Mouse (Mus musculus) MEL (cell line): Measurements from ENCODE around the gene Igsf9b. TPM values are rescaled to one million over a fixed set of nuclear protein-coding genes. Genes with fewer than 3 reads are reported as not detected.

Experiments
- DNase-seq: peaks from one replicate; pipeline ENCODE4 v3.0.0; 2011; ENCODE audit warnings: low read depth, low spot score
- H3K27ac ChIP-seq: 2 replicates; pipeline ENCODE4 v1.5.1; 2012; ENCODE audit warnings: low read depth, mild to moderate bottlenecking, control low read depth, low read length, moderate library complexity; ENCODE audit not compliant: control insufficient read depth
- H3K27me3 ChIP-seq, 2 experiments: fragments of 150-350 bp in 1 of 2; sonication (generic) in 1 of 2; 2 replicates each; pipeline ENCODE4 v1.6.1; 2012; ENCODE audit warnings: low read length in 2 of 2, mild to moderate bottlenecking in 2 of 2, improper control_type of control experiment in 1 of 2, moderate library complexity in 1 of 2; ENCODE audit not compliant: insufficient read depth in 2 of 2, control insufficient read depth in 1 of 2
- H3K36me3 ChIP-seq, 2 experiments: 2 replicates each; pipeline ENCODE4 v1.6.1; 2012 to 2014; ENCODE audit warnings: low read length in 2 of 2, improper control_type of control experiment in 1 of 2, inconsistent platforms in 1 of 2, mild to moderate bottlenecking in 1 of 2; ENCODE audit not compliant: insufficient read depth in 2 of 2, control insufficient read depth in 1 of 2
- H3K4me1 ChIP-seq, 2 experiments: fragments of 150-350 bp in 1 of 2; sonication (generic) in 1 of 2; 2 replicates each; pipeline ENCODE4 v1.6.1; 2012; ENCODE audit warnings: low read length in 2 of 2, improper control_type of control experiment in 1 of 2, mild to moderate bottlenecking in 1 of 2; ENCODE audit not compliant: insufficient read depth in 2 of 2, control insufficient read depth in 1 of 2
- H3K4me3 ChIP-seq, 2 experiments: fragments of 150-350 bp in 1 of 2; sonication (generic) in 1 of 2; 2 replicates each; pipeline ENCODE4 v1.5.1; 2012; ENCODE audit warnings: low read depth in 2 of 2, low read length in 2 of 2, mild to moderate bottlenecking in 2 of 2, moderate library complexity in 2 of 2, control low read depth in 1 of 2, improper control_type of control experiment in 1 of 2; ENCODE audit not compliant: control insufficient read depth in 1 of 2, insufficient read depth in 1 of 2
- H3K79me2 ChIP-seq: 2 replicates; pipeline ENCODE4 v1.6.1; 2012; ENCODE audit warnings: mild to moderate bottlenecking, low read length, moderate library complexity; ENCODE audit not compliant: control insufficient read depth, poor library complexity, insufficient read depth
- H3K9ac ChIP-seq: 2 replicates; pipeline ENCODE4 v1.6.1; 2012; ENCODE audit warnings: low read depth, mild to moderate bottlenecking, control low read depth, low read length, moderate library complexity; ENCODE audit not compliant: control insufficient read depth, poor library complexity, severe bottlenecking
- H3K9me3 ChIP-seq: fragments of 150-350 bp; sonication (generic); replicated peaks from 2 replicates; pipeline ENCODE4 v1.6.1; 2012; ENCODE audit warnings: mild to moderate bottlenecking, low read length, improper control_type of control experiment, moderate library complexity; ENCODE audit not compliant: insufficient read depth
- BHLHE40 ChIP-seq: IDR thresholded peaks from 2 replicates; pipeline ENCODE4 v1.6.1; 2012; ENCODE audit warnings: low read depth, mild to moderate bottlenecking, inconsistent platforms, low read length, improper control_type of control experiment, borderline replicate concordance
- CHD2 ChIP-seq: IDR thresholded peaks from 2 replicates; pipeline ENCODE4 v1.6.1; 2011; ENCODE audit warnings: low read length, improper control_type of control experiment
- CTCF ChIP-seq, 3 experiments: IDR thresholded peaks in 2 of 3; conservative IDR thresholded peaks in 1 of 3; 2 replicates each; pipeline ENCODE4 v1.5.1; 2011 to 2012; ENCODE audit warnings: low read length in 3 of 3, low read depth in 2 of 3, mild to moderate bottlenecking in 2 of 3, improper control_type of control experiment in 1 of 3, inconsistent platforms in 1 of 3, mixed read lengths in 1 of 3, moderate library complexity in 1 of 3; ENCODE audit not compliant: control insufficient read depth in 1 of 3, insufficient read depth in 1 of 3, poor library complexity in 1 of 3, severe bottlenecking in 1 of 3
- EP300 ChIP-seq, 2 experiments: IDR thresholded peaks; 2 replicates each; pipeline ENCODE4 v1.6.1; 2011; ENCODE audit warnings: improper control_type of control experiment in 2 of 2, low read length in 2 of 2, low read depth in 1 of 2, mild to moderate bottlenecking in 1 of 2
- ETS1 ChIP-seq: IDR thresholded peaks from 2 replicates; pipeline ENCODE4 v1.6.1; 2012; ENCODE audit warnings: low read depth, mild to moderate bottlenecking, inconsistent platforms, low read length, improper control_type of control experiment, moderate library complexity
- GATA1 ChIP-seq: IDR thresholded peaks from 2 replicates; pipeline ENCODE4 v1.6.1; 2011; ENCODE audit warnings: low read depth, low read length, improper control_type of control experiment
- HCFC1 ChIP-seq: IDR thresholded peaks from 2 replicates; pipeline ENCODE4 v1.6.1; 2012; ENCODE audit warnings: low read depth, mild to moderate bottlenecking, inconsistent platforms, low read length, improper control_type of control experiment, moderate library complexity
- KAT2A ChIP-seq: conservative IDR thresholded peaks from 2 replicates; pipeline ENCODE4 v1.6.1; 2012; ENCODE audit warnings: low read depth, low read length, improper control_type of control experiment, inconsistent platforms
- MAFK ChIP-seq: IDR thresholded peaks from 2 replicates; pipeline ENCODE4 v1.6.1; 2011; ENCODE audit warnings: low read depth, mild to moderate bottlenecking, low read length, improper control_type of control experiment, borderline replicate concordance
- MAX ChIP-seq: IDR thresholded peaks from 2 replicates; pipeline ENCODE4 v1.6.1; 2011; ENCODE audit warnings: low read length, improper control_type of control experiment
- MXI1 ChIP-seq: IDR thresholded peaks from 2 replicates; pipeline ENCODE4 v1.6.1; 2011; ENCODE audit warnings: mild to moderate bottlenecking, low read depth, low read length, improper control_type of control experiment
- MYB ChIP-seq: IDR thresholded peaks from 2 replicates; pipeline ENCODE4 v1.6.1; 2011; ENCODE audit warnings: mild to moderate bottlenecking, low read depth, low read length, improper control_type of control experiment
- MYC ChIP-seq: IDR thresholded peaks from 2 replicates; pipeline ENCODE4 v1.6.1; 2011; ENCODE audit warnings: low read depth, mild to moderate bottlenecking, low read length, improper control_type of control experiment, moderate library complexity
- NELFE ChIP-seq: IDR thresholded peaks from 2 replicates; pipeline ENCODE4 v1.6.1; 2011; ENCODE audit warnings: low read depth, low read length, improper control_type of control experiment
- NRF1 ChIP-seq: IDR thresholded peaks from 2 replicates; pipeline ENCODE4 v1.6.1; 2014; ENCODE audit warnings: low read depth, mild to moderate bottlenecking, inconsistent platforms, low read length, improper control_type of control experiment, moderate library complexity; ENCODE audit not compliant: poor library complexity, insufficient read depth, severe bottlenecking
- POLR2A ChIP-seq, 2 experiments: IDR thresholded peaks; 2 replicates each; pipeline ENCODE4 v1.6.1; 2011 to 2012; ENCODE audit warnings: low read length in 2 of 2, mild to moderate bottlenecking in 2 of 2, control low read depth in 1 of 2, improper control_type of control experiment in 1 of 2, low read depth in 1 of 2, moderate library complexity in 1 of 2; ENCODE audit not compliant: control insufficient read depth in 1 of 2, insufficient read depth in 1 of 2, poor library complexity in 1 of 2
- POLR2AphosphoS2 ChIP-seq: IDR thresholded peaks from 2 replicates; pipeline ENCODE4 v1.6.1; 2011; ENCODE audit warnings: low read length, improper control_type of control experiment
- POLR2AphosphoS5 ChIP-seq: IDR thresholded peaks from 2 replicates; pipeline ENCODE4 v1.6.1; 2012; ENCODE audit warnings: low read depth, borderline replicate concordance, mild to moderate bottlenecking, inconsistent platforms, low read length, moderate library complexity, mixed read lengths
- RCOR1 ChIP-seq: IDR thresholded peaks from 2 replicates; pipeline ENCODE4 v1.6.1; 2012; ENCODE audit warnings: low read depth, mild to moderate bottlenecking, inconsistent platforms, low read length, improper control_type of control experiment
- SMC3 ChIP-seq: IDR thresholded peaks from 2 replicates; pipeline ENCODE4 v1.6.1; 2011; ENCODE audit warnings: low read depth, low read length, improper control_type of control experiment
- TAL1 ChIP-seq: IDR thresholded peaks from 2 replicates; pipeline ENCODE4 v1.6.1; 2012; ENCODE audit warnings: mild to moderate bottlenecking, inconsistent platforms, low read length, moderate library complexity, mixed read lengths
- TBP ChIP-seq: IDR thresholded peaks from 2 replicates; pipeline ENCODE4 v1.8.0; 2011; ENCODE audit warnings: low read depth, low read length, improper control_type of control experiment
- TCF12 ChIP-seq: IDR thresholded peaks from 2 replicates; pipeline ENCODE4 v1.6.1; 2014; ENCODE audit warnings: low read depth, mild to moderate bottlenecking, inconsistent platforms, low read length, improper control_type of control experiment, moderate library complexity
- USF1 ChIP-seq: IDR thresholded peaks from 2 replicates; pipeline ENCODE4 v1.6.1; 2014; ENCODE audit warnings: low read depth, mild to moderate bottlenecking, inconsistent platforms, low read length, improper control_type of control experiment, moderate library complexity
- USF2 ChIP-seq, 2 experiments: IDR thresholded peaks; 2 replicates each; pipeline ENCODE4 v1.6.1; 2011 to 2012; ENCODE audit warnings: improper control_type of control experiment in 2 of 2, low read length in 2 of 2, borderline replicate concordance in 1 of 2, inconsistent platforms in 1 of 2, low read depth in 1 of 2, mild to moderate bottlenecking in 1 of 2; ENCODE audit not compliant: insufficient read depth in 1 of 2
- ZC3H11A ChIP-seq: IDR thresholded peaks from 2 replicates; pipeline ENCODE4 v1.6.1; 2012; ENCODE audit warnings: low read depth, mild to moderate bottlenecking, inconsistent platforms, low read length, improper control_type of control experiment
- ZMIZ1 ChIP-seq: IDR thresholded peaks from 2 replicates; pipeline ENCODE4 v1.6.1; 2012; ENCODE audit warnings: low read depth, mild to moderate bottlenecking, inconsistent platforms, low read length, improper control_type of control experiment, moderate library complexity
- polyA plus RNA-seq, 2 experiments: library from polyadenylated mRNA; stranded (reverse) in 1 of 2; unstranded in 1 of 2; fragments of >175 nt in 1 of 2; fragments of >200 nt in 1 of 2; gene quantifications; 2 replicates each; pipeline versions ENCODE4 v1.2.1 to v1.2.4; 2012; ENCODE audit warnings: low replicate concordance in 2 of 2, low read depth in 1 of 2; ENCODE audit not compliant: insufficient read length in 2 of 2, insufficient read depth in 1 of 2, missing spikeins in 1 of 2
- total RNA-seq: library from RNA; depleted of rRNA; stranded (reverse); fragments of 300-350 nt; gene quantifications from 2 replicates; pipeline ENCODE4 v1.2.3, GENCODE M21; 2012

The Igsf9b gene
- total and polyA plus RNA-seq, 3 experiments, result not detected

DNA sequence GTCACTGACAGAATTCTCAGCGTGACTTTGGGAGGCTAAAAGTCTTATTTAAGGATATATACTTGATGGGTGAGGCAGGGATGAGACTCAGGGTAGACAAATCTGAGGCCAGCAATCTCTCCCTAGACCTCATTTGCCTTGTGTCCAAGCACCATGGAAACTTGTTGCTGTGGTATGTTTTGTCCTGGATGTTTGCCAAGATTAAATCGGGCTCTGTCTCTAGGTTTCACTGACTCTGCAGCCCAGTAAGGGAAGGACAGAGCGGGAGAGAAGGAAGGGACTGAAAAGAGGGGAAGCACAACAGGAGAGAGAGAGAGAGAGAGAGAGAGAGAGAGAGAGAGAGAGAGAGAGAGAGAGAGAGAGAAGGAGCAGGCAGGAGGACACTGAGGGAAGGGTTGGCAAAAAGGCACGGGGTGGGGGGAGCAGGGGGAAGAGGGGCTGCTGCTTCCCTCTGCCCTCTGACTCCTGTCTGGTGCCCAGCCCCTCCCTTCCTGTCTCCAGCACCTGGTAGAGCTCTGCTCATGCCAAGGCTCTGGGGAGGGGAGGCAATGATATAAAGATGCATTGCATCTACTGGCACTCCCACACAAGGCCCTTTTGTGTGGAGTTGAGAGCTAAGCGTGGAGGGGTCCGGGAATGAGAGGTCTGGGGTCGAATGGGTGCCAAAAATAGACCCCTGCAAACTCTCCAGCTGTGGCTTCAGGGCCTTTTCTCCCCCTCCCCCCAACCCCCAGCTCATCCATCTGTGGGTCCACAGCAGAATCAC is 9.3 kb upstream of the Igsf9b start:
- TF ChIP-seq TAL1, result no peak
- no peak for TF ChIP-seq KAT2A
- no peak for TF ChIP-seq GATA1
- TF ChIP-seq MAFK, result no peak
- no peak for TF ChIP-seq HCFC1
- TF ChIP-seq CTCF (IDR thresholded peaks at IDR 0.05 in 2 of 3, conservative IDR thresholded peaks at IDR 0.05 in 1 of 3; ENCODE audit: control insufficient read depth in 1 of 3, insufficient read depth in 1 of 3, low read depth in 2 of 3, low read length in 3 of 3, poor library complexity in 1 of 3, severe bottlenecking in 1 of 3), result no peak
- TF ChIP-seq USF2 (IDR thresholded peaks at IDR 0.05; ENCODE audit: borderline replicate concordance in 1 of 2, insufficient read depth in 1 of 2, low read depth in 1 of 2, low read length in 2 of 2), result no peak
- TF ChIP-seq MXI1, result no peak
- TF ChIP-seq ETS1, result no peak
- no peak for TF ChIP-seq MAX
- no peak for TF ChIP-seq ZMIZ1
- TF ChIP-seq POLR2AphosphoS5, result no peak
- TF ChIP-seq EP300 (IDR thresholded peaks at IDR 0.05; ENCODE audit: low read depth in 1 of 2, low read length in 2 of 2), result no peak
- TF ChIP-seq NELFE, result no peak
- no peak for TF ChIP-seq MYB
- no peak for TF ChIP-seq USF1
- TF ChIP-seq CHD2, result no peak
- TF ChIP-seq TCF12, result no peak
- Histone ChIP-seq H3K36me3 (no peaks in the 10 kb centered on the region), H3K27me3 (no peaks in the 10 kb centered on the region), H3K9me3 (no peaks in the 10 kb centered on the region), H3K9ac (no peak overlapping the region), H3K4me3 (no peak overlapping the region), H3K79me2 (no peaks in the 10 kb centered on the region), H3K4me1 (no peaks in the 10 kb centered on the region), H3K27ac (no peak overlapping the region)
- DNase-seq, result no peak

DNA sequence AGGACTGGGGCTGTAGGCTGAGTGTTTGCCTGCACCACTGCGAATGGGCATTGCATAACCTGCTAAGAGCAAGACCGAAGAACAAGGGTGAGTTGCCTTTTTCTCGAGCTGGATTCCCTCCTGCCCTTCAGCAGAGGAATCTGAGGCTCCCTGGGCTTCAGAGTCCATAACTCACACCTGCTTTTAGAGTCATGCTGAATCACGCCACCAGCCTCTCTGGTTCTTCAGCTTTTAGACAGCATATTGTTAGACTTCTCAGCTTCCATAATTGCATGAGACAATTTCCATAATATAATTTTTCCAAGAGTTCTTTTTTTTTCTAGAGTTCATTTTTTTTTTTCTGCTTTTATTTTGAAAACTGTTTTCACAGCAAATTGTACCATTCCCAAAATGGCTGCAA is 4.6 kb upstream of the Igsf9b start:
- Histone ChIP-seq H3K4me3 (no peak overlapping the region), H3K27me3 (no peaks in the 10 kb centered on the region)
- no peak for DNase-seq

More for the DNA sequence above, 4.6 kb upstream of the Igsf9b start:
- no peak overlapping the region for H3K9ac ChIP-seq
- TF ChIP-seq RCOR1 (no peak), MYC (no peak), NRF1 (no peak), USF1 (no peak), ZC3H11A (no peak), USF2 (IDR thresholded peaks at IDR 0.05; ENCODE audit: borderline replicate concordance in 1 of 2, insufficient read depth in 1 of 2, low read depth in 1 of 2, low read length in 2 of 2) (no peak), NELFE (no peak), CTCF (IDR thresholded peaks at IDR 0.05 in 2 of 3, conservative IDR thresholded peaks at IDR 0.05 in 1 of 3; ENCODE audit: control insufficient read depth in 1 of 3, insufficient read depth in 1 of 3, low read depth in 2 of 3, low read length in 3 of 3, poor library complexity in 1 of 3, severe bottlenecking in 1 of 3) (no peak), TAL1 (no peak), BHLHE40 (no peak), TBP (no peak), SMC3 (no peak), ETS1 (no peak), GATA1 (no peak), POLR2A (IDR thresholded peaks at IDR 0.05; ENCODE audit: control insufficient read depth in 1 of 2, insufficient read depth in 1 of 2, low read depth in 1 of 2, low read length in 2 of 2, poor library complexity in 1 of 2) (no peak), POLR2AphosphoS2 (no peak)
- no peak overlapping the region for H3K27ac ChIP-seq
- H3K36me3 ChIP-seq, result no peaks in the 10 kb centered on the region
- H3K9me3 ChIP-seq, result no peaks in the 10 kb centered on the region
- no peaks in the 10 kb centered on the region for H3K79me2 ChIP-seq
- no peaks in the 10 kb centered on the region for H3K4me1 ChIP-seq
